Mouse (Mus musculus) bone marrow macrophage, adult 2 months (primary cell): Measurements from ENCODE around the gene Dnhd1. TPM values are rescaled to one million over a fixed set of nuclear protein-coding genes. Genes with fewer than 3 reads are reported as not detected.

Experiments used
- H3K27ac ChIP-seq: 2 replicates; pipeline ENCODE4 v1.5.1; 2012; ENCODE audit warnings: low read depth, low read length; ENCODE audit not compliant: insufficient read depth
- H3K4me1 ChIP-seq: 2 replicates; pipeline ENCODE4 v1.6.1; 2012; ENCODE audit warnings: low read length; ENCODE audit not compliant: control insufficient read depth, insufficient read depth
- H3K4me3 ChIP-seq: 2 replicates; pipeline ENCODE4 v1.5.1; 2012; ENCODE audit warnings: mild to moderate bottlenecking, low read length, moderate library complexity; ENCODE audit not compliant: insufficient read depth
- CTCF ChIP-seq: IDR thresholded peaks from 2 replicates; pipeline ENCODE4 v1.5.1; 2012; ENCODE audit warnings: low read depth, mild to moderate bottlenecking, low read length, moderate library complexity
- POLR2A ChIP-seq: IDR thresholded peaks from 2 replicates; pipeline ENCODE4 v1.6.1; 2012; ENCODE audit warnings: mild to moderate bottlenecking, low read depth, low read length, borderline replicate concordance
- polyA plus RNA-seq: library from polyadenylated mRNA; stranded (reverse); fragments of >200 nt; gene quantifications from 2 replicates; pipeline ENCODE4 v1.2.4, GENCODE M21; 2012; ENCODE audit not compliant: missing spikeins, insufficient read depth, insufficient read length

The Dnhd1 gene
- polyA plus RNA-seq, 1 experiment: 3.7 TPM

DNA sequence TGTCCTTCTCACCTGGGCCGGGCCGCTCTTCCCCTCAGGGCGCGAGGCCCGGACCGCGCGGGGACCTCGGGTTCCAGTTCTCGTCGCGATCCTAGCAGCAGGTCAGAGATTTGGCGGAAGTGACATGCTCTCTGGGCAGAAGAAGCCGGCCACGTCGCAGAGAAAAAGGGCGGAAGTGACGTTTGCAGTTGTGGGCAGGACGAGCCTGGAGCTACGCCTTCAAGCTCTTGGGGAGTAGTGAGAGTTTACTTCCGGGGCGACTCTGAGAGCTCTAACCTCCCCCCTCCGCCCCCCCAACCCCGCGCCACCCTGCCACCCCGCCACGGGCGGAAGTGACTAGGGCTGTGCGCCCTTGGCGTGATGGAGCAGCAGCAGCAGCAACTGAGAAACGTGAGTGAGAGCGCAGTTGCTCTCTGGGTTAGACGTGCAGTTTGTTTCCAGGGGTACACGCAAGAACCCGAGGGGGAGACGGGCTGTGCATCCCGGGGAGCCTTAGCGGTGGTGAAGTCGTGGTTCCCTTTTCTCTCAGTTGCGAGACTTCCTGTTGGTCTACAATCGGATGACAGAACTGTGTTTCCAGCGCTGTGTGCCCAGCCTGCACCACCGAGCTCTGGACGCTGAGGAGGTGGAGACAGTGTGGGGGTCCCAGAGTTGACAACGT is 10.3 kb upstream of the Dnhd1 start, which contains the start of the genes Arfip2 and Gm45799:
TSS of gene Arfip2 (minus strand) at position 184 of the 661 bp plus-strand sequence.
TSS of gene Gm45799 (plus strand) at position 320 of the 661 bp plus-strand sequence.
- peaks cover 27% of the 10 kb centered on the region for H3K4me1 ChIP-seq
- H3K27ac ChIP-seq: peak within 1 kb of the TSS; percentile 95
- no peak for TF ChIP-seq CTCF
- no peak; the same call in 1 of the 2 replicates for TF ChIP-seq POLR2A

GRCm38 (mm10) chr7:105640894-105641255 is 9.8 kb upstream of the Dnhd1 start:
- peak overlapping the region; percentile 82 for H3K4me3 ChIP-seq
- H3K4me1 ChIP-seq: peaks cover 27% of the 10 kb centered on the region
- no peak for TF ChIP-seq POLR2A
- H3K27ac ChIP-seq: peak overlapping the region; percentile 95

More for the DNA sequence above, 10.3 kb upstream of the Dnhd1 start, which contains the start of the genes Arfip2 and Gm45799:
- peak within 1 kb of the TSS; percentile 86 for H3K4me3 ChIP-seq

DNA sequence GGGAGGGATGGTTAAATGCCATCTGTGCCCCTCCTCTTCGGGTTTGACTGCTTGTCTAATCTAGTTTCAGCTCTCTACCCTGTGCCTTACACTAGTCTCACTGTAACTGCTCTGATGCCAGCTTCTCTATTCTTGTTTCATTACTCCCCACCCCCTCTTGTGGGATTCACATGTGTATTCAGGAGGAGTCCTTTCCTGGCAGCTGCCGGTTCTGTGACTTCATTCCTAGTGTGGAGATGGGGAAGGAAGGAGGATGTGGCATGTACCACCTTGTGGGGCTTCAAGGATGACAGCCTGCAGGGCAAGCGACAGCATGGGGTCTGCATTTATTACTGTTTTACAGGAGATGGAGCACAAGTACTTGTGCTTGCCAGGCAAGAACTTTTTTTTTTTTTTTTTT is 8.7 kb upstream of the Dnhd1 start:
- H3K27ac ChIP-seq: peak overlapping the region; percentile 95
- H3K4me1 ChIP-seq: peaks cover 27% of the 10 kb centered on the region
- H3K4me3 ChIP-seq: peak overlapping the region; percentile 82; the same call in 1 of the 2 replicates
- no peak for TF ChIP-seq CTCF
- no peak for TF ChIP-seq POLR2A

GRCm38 (mm10) chr7:105685541-105686197 is 35.0 kb downstream of the Dnhd1 start:
- no peak for TF ChIP-seq POLR2A
- no peak for TF ChIP-seq CTCF
- no peak overlapping the region for H3K27ac ChIP-seq
- H3K4me1 ChIP-seq: peaks cover 2% of the 10 kb centered on the region; the same call in 1 of the 2 replicates
- H3K4me3 ChIP-seq: no peak overlapping the region

DNA sequence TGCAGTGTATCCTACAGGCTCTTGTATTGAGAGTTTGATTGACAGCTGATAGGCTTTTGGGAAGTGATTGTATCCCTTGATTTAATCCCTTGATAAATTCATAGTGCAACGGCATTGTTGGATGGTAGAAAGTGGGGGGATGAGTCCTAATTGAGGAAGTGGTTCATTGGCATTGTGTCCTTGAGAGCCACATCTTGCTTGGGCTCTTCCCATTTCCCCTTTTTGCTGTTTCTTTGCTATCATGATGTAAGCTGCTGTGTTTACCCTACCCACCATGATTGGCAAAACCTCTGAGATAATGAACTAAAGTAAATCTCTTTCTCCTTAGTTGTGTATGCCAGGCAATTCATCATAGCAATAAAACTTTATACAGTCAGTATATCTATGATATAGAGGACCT is 40.2 kb downstream of the Dnhd1 start:
- Histone ChIP-seq H3K4me1 (peaks cover 2% of the 10 kb centered on the region; the same call in 1 of the 2 replicates), H3K27ac (no peak overlapping the region)
- no peak for TF ChIP-seq CTCF
- no peak for TF ChIP-seq POLR2A

GRCm38 (mm10) chr7:105703184-105703583 is 52.6 kb downstream of the Dnhd1 start:
- no peaks in the 10 kb centered on the region for H3K4me1 ChIP-seq
- TF ChIP-seq CTCF: no peak
- H3K27ac ChIP-seq: no peak overlapping the region
- H3K4me3 ChIP-seq: no peak overlapping the region

More for the DNA sequence above, 40.2 kb downstream of the Dnhd1 start:
- H3K4me3 ChIP-seq: no peak overlapping the region

- no peaks in the 10 kb centered on the region for H3K4me1 ChIP-seq
- H3K27ac ChIP-seq: no peak overlapping the region
- H3K4me3 ChIP-seq: no peak overlapping the region
- no peak for TF ChIP-seq CTCF
- no peak for TF ChIP-seq POLR2A
These were observed 53.2 kb downstream of the Dnhd1 start for GRCm38 (mm10) chr7:105703816-105704215.

DNA sequence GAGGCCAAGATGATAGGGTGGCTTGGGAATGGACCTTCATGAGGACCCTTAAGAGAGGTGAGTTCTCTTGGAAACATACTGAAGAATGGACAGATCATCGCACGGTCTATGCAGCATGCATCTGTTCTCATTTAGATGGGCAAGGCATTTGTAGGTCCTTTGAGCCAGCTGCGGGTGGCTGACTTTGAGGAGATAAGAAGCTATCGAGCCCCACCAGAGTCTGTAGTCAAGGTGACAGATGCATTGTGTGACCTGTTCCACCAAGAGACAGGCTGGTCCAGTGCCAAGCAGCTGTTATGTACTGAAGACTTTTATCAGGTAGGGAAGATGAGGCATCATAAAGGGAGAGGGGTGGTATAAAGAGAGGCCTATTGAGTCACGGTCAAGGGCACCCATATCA is 58.1 kb downstream of the Dnhd1 start:
- TF ChIP-seq POLR2A (no peak), CTCF (no peak)
- H3K4me3 ChIP-seq: no peak overlapping the region
- no peak overlapping the region for H3K27ac ChIP-seq
- no peaks in the 10 kb centered on the region for H3K4me1 ChIP-seq

GRCm38 (mm10) chr7:105715366-105715765 is 64.7 kb downstream of the Dnhd1 start:
- TF ChIP-seq CTCF (0 out of 2 replicates have a peak, but pooled peaks have one; percentile 10), POLR2A (no peak)
- no peak overlapping the region for H3K4me3 ChIP-seq
- no peaks in the 10 kb centered on the region for H3K4me1 ChIP-seq
- H3K27ac ChIP-seq: no peak overlapping the region

- H3K4me3 ChIP-seq: no peak overlapping the region
- TF ChIP-seq POLR2A (no peak), CTCF (no peak)
- H3K27ac ChIP-seq: no peak overlapping the region
- no peaks in the 10 kb centered on the region for H3K4me1 ChIP-seq
These were observed 71.3 kb downstream of the Dnhd1 start for GRCm38 (mm10) chr7:105721916-105722315.
